Mouse (Mus musculus) cortical plate, adult 2 months (tissue): Measurements from ENCODE around the gene Myo9b. TPM values are rescaled to one million over a fixed set of nuclear protein-coding genes. Genes with fewer than 3 reads are reported as not detected.

Experiments
- H3K27ac ChIP-seq: fragments of 200-500 bp; 2 replicates; pipeline ENCODE4 v1.5.1; 2012; ENCODE audit warnings: low read length, control low read depth, inconsistent platforms; ENCODE audit not compliant: insufficient read depth
- H3K4me1 ChIP-seq: fragments of 200-500 bp; 2 replicates; pipeline ENCODE4 v1.6.1; 2011; ENCODE audit warnings: low read length; ENCODE audit not compliant: control insufficient read depth, insufficient read depth
- H3K4me3 ChIP-seq: fragments of 200-500 bp; 2 replicates; pipeline ENCODE4 v1.5.1; 2011; ENCODE audit warnings: mild to moderate bottlenecking, low read length, control low read depth; ENCODE audit not compliant: insufficient read depth
- CTCF ChIP-seq: fragments of 200-500 bp; IDR thresholded peaks from 2 replicates; pipeline ENCODE4 v1.5.1; 2011; ENCODE audit warnings: mild to moderate bottlenecking, control low read depth, low read length; ENCODE audit not compliant: insufficient read depth; ENCODE audit errors: extremely low read depth
- POLR2A ChIP-seq: fragments of 200-500 bp; IDR thresholded peaks from 2 replicates; pipeline ENCODE4 v1.6.1; 2011; ENCODE audit warnings: mild to moderate bottlenecking, low read length, control low read depth; ENCODE audit not compliant: insufficient read depth; ENCODE audit errors: extremely low read depth
- polyA plus RNA-seq: library from polyadenylated mRNA; depleted of rRNA; stranded (reverse); fragments of >200 nt; gene quantifications from 2 replicates; pipeline ENCODE4 v1.2.3, GENCODE M21; 2012

Gene Myo9b
- polyA plus RNA-seq, 1 experiment = 28.5 TPM

DNA sequence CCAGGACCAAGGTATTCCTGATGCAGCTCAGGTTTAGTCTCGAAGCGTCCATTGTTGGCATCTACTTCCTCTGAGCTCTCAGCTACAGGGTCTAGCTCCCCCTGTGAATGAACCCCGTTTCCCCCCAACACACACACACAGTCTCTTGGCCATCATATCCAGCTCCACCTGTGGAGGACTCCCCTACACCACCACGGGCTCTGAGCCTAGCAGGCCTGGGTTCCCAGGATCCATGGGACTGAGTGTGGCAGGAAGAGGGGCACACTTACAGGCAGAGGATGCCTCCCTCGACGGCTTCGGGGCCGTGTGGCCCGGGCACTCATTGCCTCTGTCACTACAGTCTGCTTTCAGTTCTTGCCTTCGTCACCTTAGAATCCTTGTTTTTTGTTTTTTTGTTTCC, 122.6 kb downstream of the Myo9b start:
- 0 out of 2 replicates have a peak overlapping the region, but pooled peaks have one; percentile 6 for H3K4me3 ChIP-seq
- no peaks in the 10 kb centered on the region for H3K4me1 ChIP-seq
- H3K27ac ChIP-seq = peak overlapping the region; percentile 79; the same call in 1 of the 2 replicates
- no peak for TF ChIP-seq CTCF
- no peak for TF ChIP-seq POLR2A

DNA sequence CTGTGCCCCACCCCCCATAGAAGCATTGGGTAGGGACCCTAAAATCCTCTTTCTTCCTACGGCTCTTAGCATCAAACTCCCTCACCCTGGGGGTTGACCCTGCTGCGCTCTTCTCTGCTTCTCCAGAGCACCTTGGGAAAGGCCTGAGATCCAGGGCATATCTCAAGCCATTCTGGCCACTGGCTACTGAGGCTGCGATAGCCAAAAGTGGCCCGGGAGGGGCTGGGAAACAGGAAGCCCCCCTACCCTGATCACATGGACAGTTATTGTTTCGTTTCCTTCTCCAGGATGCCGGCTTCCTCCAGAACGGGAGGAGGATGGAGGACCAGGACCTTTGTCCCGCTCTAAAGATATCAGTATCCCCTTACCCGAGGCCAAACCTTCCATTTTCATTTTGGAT, 123.1 kb downstream of the Myo9b start, which contains the start of gene Ushbp1:
Ushbp1 (minus strand) TSS at position 174 of the 400 bp plus-strand sequence.
- Histone ChIP-seq H3K4me1 (no peaks in the 10 kb centered on the region), H3K4me3 (peak within 1 kb of the TSS; percentile 64)
- TF ChIP-seq POLR2A (no peak), CTCF (no peak)

DNA sequence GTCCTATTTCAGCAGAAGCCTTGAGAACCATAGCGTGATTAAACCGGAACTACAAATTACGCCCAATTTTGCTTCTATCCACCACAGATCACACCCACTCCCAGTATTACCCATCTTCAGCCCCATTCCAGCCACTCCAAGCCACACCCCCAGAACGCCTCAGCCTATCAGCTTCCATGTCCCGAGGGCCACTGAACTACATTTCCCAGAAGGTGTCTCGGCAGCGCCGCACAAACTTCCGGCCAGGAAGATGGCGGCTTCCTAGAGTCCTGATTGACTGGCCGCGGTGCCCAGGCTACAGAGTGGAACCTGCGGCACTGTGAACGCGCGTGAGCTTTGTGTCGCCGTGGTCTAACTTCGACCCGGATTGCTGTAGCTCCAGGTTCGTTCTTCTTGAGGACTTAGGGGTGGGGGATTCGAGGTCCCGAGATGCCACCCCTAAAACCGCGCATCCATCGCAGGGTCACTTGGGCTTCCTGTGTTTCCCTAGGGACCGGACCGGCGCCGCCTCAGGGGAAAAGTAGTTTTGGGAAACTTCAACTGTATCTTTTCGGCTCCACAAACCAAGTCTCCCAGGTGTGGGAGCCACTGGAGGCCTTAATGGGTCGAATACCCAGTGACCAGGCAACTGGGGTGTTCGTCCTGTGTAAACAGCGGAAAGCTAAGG, 124.3 kb downstream of the Myo9b start, which contains the start of gene Babam1:
Babam1 (plus strand) TSS at position 223 of the 667 bp plus-strand sequence.
- TF ChIP-seq CTCF = no peak
- TF ChIP-seq POLR2A = peak; percentile 78
- Histone ChIP-seq H3K27ac (peak within 1 kb of the TSS; percentile 4), H3K4me1 (no peaks in the 10 kb centered on the region)

More for the DNA sequence above, 123.1 kb downstream of the Myo9b start, which contains the start of gene Ushbp1:
- H3K27ac ChIP-seq = peak within 1 kb of the TSS; percentile 79

DNA sequence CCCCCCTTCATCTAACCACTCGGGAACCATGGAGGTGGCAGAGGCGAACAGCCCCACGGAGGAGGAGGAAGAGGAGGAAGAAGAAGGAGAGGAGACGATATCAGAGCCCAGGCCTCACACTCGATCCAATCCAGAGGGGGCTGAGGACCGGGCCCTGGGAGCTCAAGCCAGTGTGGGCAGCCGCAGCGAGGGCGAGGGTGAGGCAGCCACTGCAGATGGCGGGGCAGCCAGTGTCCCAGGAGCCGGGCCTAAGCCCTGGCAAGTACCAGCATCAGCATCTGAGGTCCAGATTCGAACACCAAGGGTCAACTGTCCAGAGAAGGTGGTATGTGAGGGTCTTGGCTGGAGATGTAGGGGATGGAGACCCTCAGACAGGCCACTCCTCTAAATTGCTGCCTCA, 125.2 kb downstream of the Myo9b start:
- Histone ChIP-seq H3K4me1 (no peaks in the 10 kb centered on the region), H3K27ac (no peak overlapping the region), H3K4me3 (peak overlapping the region; percentile 64; the same call in 1 of the 2 replicates)
- TF ChIP-seq POLR2A = no peak
- TF ChIP-seq CTCF = no peak

More for the DNA sequence above, 124.3 kb downstream of the Myo9b start, which contains the start of gene Babam1:
- peak within 1 kb of the TSS; percentile 64 for H3K4me3 ChIP-seq

DNA sequence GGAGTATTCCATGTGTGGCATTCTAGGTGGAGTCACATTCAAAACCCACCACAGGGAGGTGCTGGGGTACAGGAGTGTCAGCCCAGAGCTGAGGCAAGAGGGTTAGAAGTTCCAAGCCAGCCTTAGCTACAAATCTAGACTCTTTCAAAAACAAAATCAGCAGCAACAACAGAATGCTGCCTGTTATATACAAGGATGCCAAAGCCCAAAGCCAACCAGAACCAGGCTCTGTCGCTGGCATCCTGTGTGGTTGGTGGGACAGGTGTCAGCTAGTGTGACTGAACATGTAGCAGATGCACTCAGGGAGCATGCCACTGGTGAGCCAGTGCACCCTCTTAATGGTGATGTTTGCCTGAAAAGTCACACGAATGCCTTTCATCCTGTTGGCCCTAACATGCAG, 128.3 kb downstream of the Myo9b start:
- Histone ChIP-seq H3K27ac (no peak overlapping the region), H3K4me3 (no peak overlapping the region), H3K4me1 (0 out of 2 replicates have a peak, but pooled peaks cover 1% of the 10 kb centered on the region)
- no peak for TF ChIP-seq CTCF
- TF ChIP-seq POLR2A = no peak

DNA sequence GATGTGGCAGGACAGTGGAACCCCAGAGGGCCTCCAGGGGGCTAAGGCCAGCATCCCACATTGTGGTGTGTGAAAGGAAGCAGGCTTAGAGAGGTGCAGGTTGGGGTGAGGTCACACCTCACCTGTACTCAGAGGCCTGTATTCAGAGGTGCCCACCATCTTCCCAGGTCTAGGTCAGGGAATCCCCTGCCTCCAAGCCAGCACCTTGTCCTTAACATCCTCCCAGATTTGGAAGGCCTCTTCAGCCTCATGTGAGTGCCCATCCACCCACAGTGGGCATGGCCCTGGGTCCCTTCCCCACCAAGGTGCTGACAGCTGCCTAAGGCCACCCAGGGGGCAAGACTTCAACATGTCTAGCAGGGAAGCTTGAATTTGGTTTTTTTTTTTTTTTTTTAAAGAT, 128.9 kb downstream of the Myo9b start:
- 0 out of 2 replicates have a peak, but pooled peaks cover 1% of the 10 kb centered on the region for H3K4me1 ChIP-seq
- no peak overlapping the region for H3K27ac ChIP-seq
- no peak overlapping the region for H3K4me3 ChIP-seq
- TF ChIP-seq POLR2A = no peak
- TF ChIP-seq CTCF = no peak

DNA sequence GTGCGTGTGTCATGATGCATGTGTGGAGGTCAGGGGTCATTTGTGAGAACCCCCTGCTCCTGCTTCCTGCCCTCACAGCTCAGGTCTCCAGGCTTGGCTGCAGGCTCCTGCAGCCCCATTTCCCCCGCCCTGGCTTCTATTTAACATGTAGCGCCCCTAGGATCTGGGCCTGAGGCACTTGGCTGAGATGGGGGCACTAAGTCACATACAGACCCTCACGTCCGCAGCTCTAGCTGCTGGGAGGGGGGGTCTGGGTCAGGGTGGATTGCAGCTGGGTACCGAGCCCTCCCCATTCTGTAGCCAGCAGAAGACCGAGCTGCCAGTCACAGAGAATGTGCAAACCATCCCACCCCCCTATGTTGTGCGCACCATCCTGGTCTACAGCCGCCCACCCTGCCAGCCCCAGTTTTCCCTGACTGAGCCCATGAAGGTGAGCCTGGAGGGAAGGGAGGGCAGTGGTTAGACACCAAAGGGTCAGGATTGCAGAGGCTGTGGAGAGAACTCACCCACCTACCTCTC, 130.0 kb downstream of the Myo9b start:
- Histone ChIP-seq H3K27ac (no peak overlapping the region), H3K4me1 (0 out of 2 replicates have a peak, but pooled peaks cover 1% of the 10 kb centered on the region), H3K4me3 (no peak overlapping the region)
- no peak for TF ChIP-seq POLR2A

DNA sequence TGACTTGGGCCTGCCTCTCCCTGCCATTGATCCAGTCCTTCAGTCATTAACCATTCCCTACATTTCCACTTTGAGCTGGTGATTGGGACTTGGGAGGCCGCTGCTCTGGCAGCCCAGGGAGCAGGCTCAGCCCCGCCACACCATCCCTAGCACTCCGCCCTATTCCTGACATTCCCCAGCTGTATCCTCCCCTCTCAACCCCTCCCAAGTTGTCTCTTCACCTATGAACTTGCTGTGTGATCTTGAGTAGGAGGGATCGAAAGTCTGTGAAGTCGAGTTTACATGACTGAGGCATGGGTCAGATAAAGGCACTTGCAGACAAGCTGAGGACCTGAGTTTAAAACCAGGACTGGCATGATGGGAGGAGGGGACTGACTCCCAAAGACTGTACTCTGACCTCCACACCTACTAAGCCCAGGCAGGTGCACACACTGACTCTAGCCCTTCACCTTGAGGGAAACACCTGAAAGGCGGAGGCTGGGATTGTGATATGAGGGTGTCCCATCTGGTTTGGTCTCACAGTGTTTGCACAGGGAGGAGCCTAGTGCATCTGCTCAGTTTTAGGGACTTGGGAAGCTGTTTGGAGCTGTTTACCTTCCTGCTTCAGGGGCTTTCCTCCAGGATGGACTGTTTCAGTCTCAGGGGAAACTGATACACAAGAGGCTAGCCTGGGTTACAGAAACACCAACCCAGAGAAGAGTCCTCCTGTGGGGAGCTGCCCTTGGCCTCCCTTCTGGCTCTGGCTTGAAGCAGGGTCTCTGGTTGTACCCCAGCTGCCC, 130.8 kb downstream of the Myo9b start:
- TF ChIP-seq POLR2A (no peak), CTCF (no peak)
- 0 out of 2 replicates have a peak, but pooled peaks cover 1% of the 10 kb centered on the region for H3K4me1 ChIP-seq

DNA sequence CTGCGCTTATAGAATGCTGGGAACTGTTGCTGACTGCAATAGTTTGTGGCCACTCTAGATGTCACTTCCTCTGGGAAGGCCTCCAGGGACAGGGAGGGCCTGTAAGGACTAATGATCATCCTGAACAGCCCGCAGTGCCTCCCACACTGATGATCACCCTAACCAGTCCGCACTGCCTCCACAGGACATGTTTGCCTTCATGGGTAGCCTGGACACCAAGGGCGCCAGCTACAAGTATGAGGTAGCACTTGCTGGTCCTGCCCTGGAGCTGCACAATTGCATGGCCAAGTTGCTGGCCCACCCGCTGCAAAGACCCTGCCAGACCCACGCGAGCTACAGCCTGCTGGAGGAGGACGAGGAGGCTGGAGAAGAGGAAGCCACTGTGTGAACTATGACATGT, 131.5 kb downstream of the Myo9b start:
- H3K27ac ChIP-seq = no peak overlapping the region
- no peak for TF ChIP-seq POLR2A
- TF ChIP-seq CTCF = no peak
- H3K4me1 ChIP-seq = 0 out of 2 replicates have a peak, but pooled peaks cover 1% of the 10 kb centered on the region
- H3K4me3 ChIP-seq = no peak overlapping the region

More for the DNA sequence above, 130.8 kb downstream of the Myo9b start:
- no peak overlapping the region for H3K4me3 ChIP-seq
- no peak overlapping the region for H3K27ac ChIP-seq
